Mouse (Mus musculus): ENCODE measurements around the gene Cnn2.

DNA sequence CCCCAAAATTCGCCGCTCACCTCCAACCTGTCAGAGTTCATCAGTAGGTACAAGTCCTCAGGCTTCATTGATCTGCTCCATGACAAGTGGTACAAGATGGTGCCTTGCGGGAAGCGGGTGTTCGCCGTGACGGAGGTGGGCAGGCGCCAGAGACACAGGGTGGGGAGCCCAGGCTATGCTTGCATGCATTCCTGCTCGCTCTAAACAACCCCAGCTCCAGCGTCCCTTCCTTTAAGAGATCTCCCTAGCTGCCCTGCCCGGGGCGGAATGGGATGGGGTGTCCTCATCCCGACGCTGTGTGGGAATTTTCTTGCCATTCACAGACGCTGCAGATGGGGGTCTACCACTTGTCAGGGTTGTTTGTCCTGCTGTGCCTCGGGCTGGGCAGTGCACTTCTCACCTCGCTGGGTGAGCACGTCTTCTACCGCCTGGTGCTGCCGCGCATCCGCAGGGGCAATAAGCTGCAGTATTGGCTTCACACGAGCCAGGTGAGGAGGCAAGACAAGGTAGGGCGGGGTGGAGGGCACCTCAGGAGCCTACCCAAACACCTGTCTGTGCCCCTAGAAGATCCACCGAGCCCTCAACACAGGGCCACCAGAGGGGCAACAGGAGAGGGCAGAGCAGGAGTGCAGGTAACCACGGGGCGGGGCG is 12.2 kb upstream of the Cnn2 start:
- TF ChIP-seq CTCF (IDR thresholded peaks at IDR 0.05; ENCODE audit: extremely low read depth, insufficient read length, insufficient replicate concordance, low read depth, low read length) (no peak), POLR2A (IDR thresholded peaks at IDR 0.05; ENCODE audit: low read depth, low read length) (no peak)
